Mouse (Mus musculus): ENCODE data around the gene Lama2. TPM values are rescaled to one million over a fixed set of nuclear protein-coding genes. Genes with fewer than 3 reads are reported as not detected.

The Lama2 gene
- polyA plus RNA-seq, 1 experiment from 2014 or later, result 19.3 TPM

- Histone ChIP-seq H3K27ac (no peak overlapping the region), H3K27me3 (no peaks in the 10 kb centered on the region), H3K9me3 (replicated peaks) (no peaks in the 10 kb centered on the region), H3K36me3 (no peaks in the 10 kb centered on the region), H3K4me3 (no peak overlapping the region), H3K4me2 (no peak overlapping the region), H3K4me1 (replicated peaks) (no peaks in the 10 kb centered on the region), H3K9ac (no peak overlapping the region)
- no peak for ATAC-seq (replicated peaks; ENCODE audit: insufficient number of reproducible peaks, insufficient read depth, low FRiP score, low read depth)
- 71% methylated on average over 3 of the region's 3 CpGs for WGBS
Measured at GRCm38 (mm10) chr10:27164738-27165137, 454.8 kb downstream of the Lama2 start.

GRCm38 (mm10) chr10:27162364-27162763 is 457.2 kb downstream of the Lama2 start:
- H3K9ac ChIP-seq, result no peak overlapping the region
- 86% methylated on average over 2 of the region's 2 CpGs for WGBS
- H3K27me3 ChIP-seq, result no peaks in the 10 kb centered on the region
- H3K4me2 ChIP-seq, result no peak overlapping the region
- H3K36me3 ChIP-seq, result no peaks in the 10 kb centered on the region
- H3K27ac ChIP-seq, result no peak overlapping the region
- H3K4me1 ChIP-seq (replicated peaks), result no peaks in the 10 kb centered on the region
- no peaks in the 10 kb centered on the region for H3K9me3 ChIP-seq (replicated peaks)
- no peak for ATAC-seq (replicated peaks; ENCODE audit: insufficient number of reproducible peaks, insufficient read depth, low FRiP score, low read depth)
- H3K4me3 ChIP-seq, result no peak overlapping the region

- WGBS, result 84% methylated on average over 3 of the region's 3 CpGs
Measured at GRCm38 (mm10) chr10:27150220-27150619, 469.3 kb downstream of the Lama2 start.

GRCm38 (mm10) chr10:27140422-27140821 is 479.1 kb downstream of the Lama2 start:
- peaks cover 12% of the 10 kb centered on the region for H3K4me1 ChIP-seq (replicated peaks)
- ATAC-seq (replicated peaks; ENCODE audit: insufficient number of reproducible peaks, insufficient read depth, low FRiP score, low read depth), result no peak
- no peak overlapping the region for H3K9ac ChIP-seq
- H3K27ac ChIP-seq, result 0 out of 2 replicates have a peak overlapping the region, but pooled peaks have one; percentile 15
- H3K4me3 ChIP-seq, result no peak overlapping the region
- H3K36me3 ChIP-seq, result no peaks in the 10 kb centered on the region
- 19% methylated on average over 3 of the region's 3 CpGs for WGBS
- H3K4me2 ChIP-seq, result no peak overlapping the region
- no peaks in the 10 kb centered on the region for H3K27me3 ChIP-seq
- no peaks in the 10 kb centered on the region for H3K9me3 ChIP-seq (replicated peaks)

More at GRCm38 (mm10) chr10:27150220-27150619, 469.3 kb downstream of the Lama2 start:
- Histone ChIP-seq H3K4me3 (no peak overlapping the region), H3K27ac (no peak overlapping the region), H3K4me2 (no peak overlapping the region), H3K27me3 (no peaks in the 10 kb centered on the region), H3K4me1 (replicated peaks) (no peaks in the 10 kb centered on the region), H3K9me3 (replicated peaks) (no peaks in the 10 kb centered on the region), H3K36me3 (no peaks in the 10 kb centered on the region), H3K9ac (no peak overlapping the region)
- ATAC-seq (replicated peaks; ENCODE audit: insufficient number of reproducible peaks, insufficient read depth, low FRiP score, low read depth), result no peak

- Histone ChIP-seq H3K9ac (no peak overlapping the region), H3K9me3 (replicated peaks) (no peaks in the 10 kb centered on the region), H3K27me3 (no peaks in the 10 kb centered on the region), H3K4me2 (no peak overlapping the region), H3K4me1 (replicated peaks) (peaks cover 18% of the 10 kb centered on the region), H3K36me3 (no peaks in the 10 kb centered on the region), H3K4me3 (no peak overlapping the region), H3K27ac (no peak overlapping the region)
- WGBS, result 59% methylated on average over 1 of the region's 1 CpGs
- ATAC-seq (replicated peaks; ENCODE audit: insufficient number of reproducible peaks, insufficient read depth, low FRiP score, low read depth), result peak; percentile 50; the same call in 1 of the 2 replicates
Measured at GRCm38 (mm10) chr10:27135768-27136167, 483.8 kb downstream of the Lama2 start.

- 6% methylated on average over 1 of the region's 1 CpGs for WGBS
- H3K4me1 ChIP-seq (replicated peaks), result peaks cover 13% of the 10 kb centered on the region; the same call in 1 of the 2 replicates
- no peaks in the 10 kb centered on the region for H3K9me3 ChIP-seq (replicated peaks)
- no peaks in the 10 kb centered on the region for H3K27me3 ChIP-seq
- H3K4me3 ChIP-seq, result no peak overlapping the region
- ATAC-seq (replicated peaks; ENCODE audit: insufficient number of reproducible peaks, insufficient read depth, low FRiP score, low read depth), result no peak
- no peak overlapping the region for H3K9ac ChIP-seq
- H3K27ac ChIP-seq, result no peak overlapping the region
- H3K4me2 ChIP-seq, result no peak overlapping the region
- H3K36me3 ChIP-seq, result no peaks in the 10 kb centered on the region
Measured at GRCm38 (mm10) chr10:27133135-27133534, 486.4 kb downstream of the Lama2 start.

- H3K9ac ChIP-seq, result no peak overlapping the region
- H3K4me1 ChIP-seq (replicated peaks), result peaks cover 10% of the 10 kb centered on the region; the same call in 1 of the 2 replicates
- H3K27me3 ChIP-seq, result no peaks in the 10 kb centered on the region
- no peaks in the 10 kb centered on the region for H3K9me3 ChIP-seq (replicated peaks)
- WGBS, result 47% methylated on average over 2 of the region's 2 CpGs
- H3K4me2 ChIP-seq, result no peak overlapping the region
- no peak overlapping the region for H3K4me3 ChIP-seq
- ATAC-seq (replicated peaks; ENCODE audit: insufficient number of reproducible peaks, insufficient read depth, low FRiP score, low read depth), result peak; percentile 35; the same call in 1 of the 2 replicates
- H3K36me3 ChIP-seq, result no peaks in the 10 kb centered on the region
- peak overlapping the region; percentile 63 for H3K27ac ChIP-seq
Measured at GRCm38 (mm10) chr10:27127454-27127853, 492.1 kb downstream of the Lama2 start.

GRCm38 (mm10) chr10:27123763-27124162 is 495.8 kb downstream of the Lama2 start:
- 74% methylated on average over 5 of the region's 5 CpGs for WGBS
- no peak overlapping the region for H3K4me3 ChIP-seq
- H3K4me2 ChIP-seq, result no peak overlapping the region
- no peaks in the 10 kb centered on the region for H3K27me3 ChIP-seq
- H3K9me3 ChIP-seq (replicated peaks), result no peaks in the 10 kb centered on the region
- peaks cover 10% of the 10 kb centered on the region; the same call in 1 of the 2 replicates for H3K4me1 ChIP-seq (replicated peaks)
- H3K9ac ChIP-seq, result no peak overlapping the region
- H3K27ac ChIP-seq, result no peak overlapping the region
- ATAC-seq (replicated peaks; ENCODE audit: insufficient number of reproducible peaks, insufficient read depth, low FRiP score, low read depth), result no peak
- H3K36me3 ChIP-seq, result no peaks in the 10 kb centered on the region

- ATAC-seq (replicated peaks; ENCODE audit: insufficient number of reproducible peaks, insufficient read depth, low FRiP score, low read depth), result no peak
- Histone ChIP-seq H3K9me3 (replicated peaks) (no peaks in the 10 kb centered on the region), H3K27me3 (no peaks in the 10 kb centered on the region), H3K4me1 (replicated peaks) (no peaks in the 10 kb centered on the region), H3K9ac (no peak overlapping the region), H3K36me3 (no peaks in the 10 kb centered on the region), H3K27ac (no peak overlapping the region), H3K4me2 (no peak overlapping the region), H3K4me3 (no peak overlapping the region)
- 76% methylated on average over 3 of the region's 3 CpGs for WGBS
Measured at GRCm38 (mm10) chr10:27117815-27118214, 501.7 kb downstream of the Lama2 start.

- Histone ChIP-seq H3K9me3 (replicated peaks) (no peaks in the 10 kb centered on the region), H3K4me3 (no peak overlapping the region), H3K4me1 (replicated peaks) (no peaks in the 10 kb centered on the region), H3K4me2 (no peak overlapping the region), H3K27ac (no peak overlapping the region), H3K36me3 (no peaks in the 10 kb centered on the region), H3K27me3 (no peaks in the 10 kb centered on the region), H3K9ac (no peak overlapping the region)
- ATAC-seq (replicated peaks; ENCODE audit: insufficient number of reproducible peaks, insufficient read depth, low FRiP score, low read depth), result no peak
- 78% methylated on average over 2 of the region's 2 CpGs for WGBS
Measured at GRCm38 (mm10) chr10:27116938-27117647, 502.5 kb downstream of the Lama2 start.

- Histone ChIP-seq H3K4me3 (no peak overlapping the region), H3K27me3 (no peaks in the 10 kb centered on the region), H3K9me3 (replicated peaks) (no peaks in the 10 kb centered on the region), H3K36me3 (no peaks in the 10 kb centered on the region), H3K9ac (no peak overlapping the region), H3K4me2 (no peak overlapping the region), H3K4me1 (replicated peaks) (no peaks in the 10 kb centered on the region), H3K27ac (no peak overlapping the region)
- no peak for ATAC-seq (replicated peaks; ENCODE audit: insufficient number of reproducible peaks, insufficient read depth, low FRiP score, low read depth)
- WGBS, result 88% methylated on average over 3 of the region's 3 CpGs
Measured at GRCm38 (mm10) chr10:27114131-27114530, 505.4 kb downstream of the Lama2 start.

GRCm38 (mm10) chr10:27103811-27104210 is 515.7 kb downstream of the Lama2 start:
- H3K9ac ChIP-seq, result no peak overlapping the region
- ATAC-seq (replicated peaks; ENCODE audit: insufficient number of reproducible peaks, insufficient read depth, low FRiP score, low read depth), result no peak
- no peak overlapping the region for H3K27ac ChIP-seq
- no peak overlapping the region for H3K4me2 ChIP-seq
- H3K4me3 ChIP-seq, result no peak overlapping the region
- no peaks in the 10 kb centered on the region for H3K36me3 ChIP-seq
- WGBS, result 66% methylated on average over 5 of the region's 5 CpGs
- H3K4me1 ChIP-seq (replicated peaks), result no peaks in the 10 kb centered on the region
- H3K27me3 ChIP-seq, result no peaks in the 10 kb centered on the region
- no peaks in the 10 kb centered on the region for H3K9me3 ChIP-seq (replicated peaks)

Measured in heart, embryonic 15.5 days (tissue).